Mouse (Mus musculus): ENCODE measurements around the gene Hmx3. TPM values are rescaled to one million over a fixed set of nuclear protein-coding genes. Genes with fewer than 3 reads are reported as not detected.

Gene Hmx3
- polyA plus RNA-seq, 1 experiment: 0.36 TPM

DNA sequence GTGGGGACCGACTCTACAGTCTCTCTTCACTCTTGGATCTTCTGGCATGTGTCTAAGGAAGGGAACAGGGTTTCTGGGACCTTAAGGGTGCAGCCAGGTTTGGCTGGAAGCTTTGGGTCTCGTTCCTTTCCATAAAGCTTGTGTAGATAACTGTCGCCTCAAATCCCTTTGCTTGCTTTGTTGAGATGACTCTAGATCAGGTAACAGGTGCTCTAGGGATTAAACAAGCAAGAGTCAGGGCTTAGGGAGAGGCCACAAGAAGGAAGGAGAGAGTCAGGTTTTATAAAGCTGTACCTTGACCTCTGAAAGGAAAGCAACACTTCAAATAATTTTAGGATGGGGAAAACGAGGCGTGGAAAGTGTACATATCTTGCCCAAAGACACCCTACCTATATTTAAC is 10.1 kb downstream of the Hmx3 start:
- TF ChIP-seq REST (IDR thresholded peaks at IDR 0.05; ENCODE audit: insufficient read depth, insufficient read length): no peak
- no peak for TF ChIP-seq MYOG (IDR thresholded peaks at IDR 0.05; ENCODE audit: control insufficient read depth in 1 of 3, insufficient read depth in 1 of 3, insufficient read length in 2 of 3, low read depth in 2 of 3)
- no peak for TF ChIP-seq MAX (IDR thresholded peaks at IDR 0.05; ENCODE audit: low read depth)
- no peak for TF ChIP-seq MYOD1 (IDR thresholded peaks at IDR 0.05; ENCODE audit: control insufficient read depth in 1 of 3, insufficient read length in 2 of 3, low read depth in 2 of 3)
- no peak for TF ChIP-seq USF1 (IDR thresholded peaks at IDR 0.05; ENCODE audit: low read depth)
- no peak for TF ChIP-seq TCF12 (IDR thresholded peaks at IDR 0.05; ENCODE audit: insufficient read depth, poor library complexity, severe bottlenecking)
- no peak for TF ChIP-seq E2F4 (IDR thresholded peaks at IDR 0.05; ENCODE audit: insufficient read depth)
- H3ac ChIP-seq (ENCODE audit: control insufficient read depth, insufficient read length): no peak overlapping the region
- no peaks in the 10 kb centered on the region for H3K79me2 ChIP-seq (ENCODE audit: control insufficient read depth, insufficient read depth)
- no peak overlapping the region for H3K4me2 ChIP-seq (ENCODE audit: low read depth)
- no peaks in the 10 kb centered on the region for H3K36me3 ChIP-seq (ENCODE audit: control insufficient read depth, insufficient read depth)
- peaks cover 73% of the 10 kb centered on the region for H3K27me3 ChIP-seq (ENCODE audit: control insufficient read depth, insufficient read depth, insufficient read length)
- H3K4me3 ChIP-seq: no peak overlapping the region

DNA sequence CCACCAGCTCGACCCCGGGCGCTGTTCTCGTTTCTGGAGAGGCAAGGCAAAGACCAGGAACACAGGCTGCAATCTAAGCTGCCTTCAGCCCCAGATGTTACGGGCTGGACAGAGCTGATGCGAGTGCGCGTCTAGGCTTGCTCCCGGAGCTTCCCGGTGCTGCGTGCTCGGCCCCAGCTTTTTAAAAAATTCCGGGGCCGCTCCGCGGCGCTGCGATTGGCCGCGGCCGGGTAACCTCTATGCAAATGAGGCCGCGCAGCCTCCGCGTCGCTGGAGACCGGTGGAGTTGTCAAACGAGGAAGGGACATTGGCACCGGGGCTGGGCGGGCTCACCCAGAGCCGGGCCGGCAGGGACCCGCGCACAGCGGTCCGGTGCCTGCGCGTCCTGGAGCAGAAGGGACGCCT is 11.1 kb downstream of the Hmx3 start:
- Histone ChIP-seq H3K27me3 (ENCODE audit: control insufficient read depth, insufficient read depth, insufficient read length) (peaks cover 63% of the 10 kb centered on the region), H3K4me3 (peak overlapping the region; percentile 22), H3K4me2 (ENCODE audit: low read depth) (peak overlapping the region; percentile 60), H3K79me2 (ENCODE audit: control insufficient read depth, insufficient read depth) (no peaks in the 10 kb centered on the region), H3K36me3 (ENCODE audit: control insufficient read depth, insufficient read depth) (no peaks in the 10 kb centered on the region), H3ac (ENCODE audit: control insufficient read depth, insufficient read length) (no peak overlapping the region)
- TF ChIP-seq TCF12 (IDR thresholded peaks at IDR 0.05; ENCODE audit: insufficient read depth, poor library complexity, severe bottlenecking) (no peak), E2F4 (IDR thresholded peaks at IDR 0.05; ENCODE audit: insufficient read depth) (peak; percentile 86), POLR2A (IDR thresholded peaks at IDR 0.05; ENCODE audit: insufficient read length, low read depth) (peak; percentile 47), POLR2AphosphoS2 (IDR thresholded peaks at IDR 0.05; ENCODE audit: insufficient read length, low read depth) (peak; percentile 22)

DNA sequence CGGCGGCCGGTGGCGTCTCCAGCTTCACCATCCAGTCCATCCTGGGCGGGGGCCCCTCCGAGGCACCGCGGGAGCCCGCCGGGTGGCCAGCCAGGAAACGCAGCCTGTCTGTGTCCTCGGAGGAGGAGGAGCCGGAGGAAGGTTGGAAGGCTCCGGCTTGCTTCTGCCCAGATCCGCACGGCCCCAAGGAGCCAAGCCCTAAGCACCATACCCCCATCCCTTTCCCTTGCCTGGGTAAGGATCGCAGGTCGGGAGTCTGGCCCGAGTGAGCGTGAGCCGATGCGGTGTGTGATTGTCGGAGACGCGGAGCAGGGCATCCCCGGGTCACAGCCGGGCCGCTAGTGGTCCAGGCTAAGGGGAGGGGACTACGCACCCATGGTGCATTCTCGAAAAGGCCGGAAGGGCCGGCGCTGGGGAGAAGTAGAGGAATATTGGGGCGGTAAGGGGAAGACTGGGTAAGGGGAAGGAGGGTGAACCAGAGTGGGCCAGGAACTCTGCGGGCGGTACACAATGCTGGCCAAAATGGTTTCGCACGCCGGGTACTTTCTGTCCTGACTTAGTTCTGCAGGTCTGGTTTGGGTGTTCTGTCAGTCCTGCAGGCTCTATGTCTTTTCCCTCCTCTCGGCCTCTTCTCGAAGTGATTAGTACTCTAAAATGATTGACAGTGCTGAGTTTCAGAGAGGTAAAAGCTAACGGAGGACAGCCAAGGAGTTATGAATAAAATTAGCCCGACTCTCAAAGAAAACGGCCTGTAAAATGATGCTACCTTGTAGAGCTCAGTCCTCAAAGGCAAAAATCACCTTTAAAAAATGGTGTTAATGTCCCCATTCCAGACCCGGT is 11.9 kb downstream of the Hmx3 start:
- Histone ChIP-seq H3ac (ENCODE audit: control insufficient read depth, insufficient read length) (no peak overlapping the region), H3K79me2 (ENCODE audit: control insufficient read depth, insufficient read depth) (no peaks in the 10 kb centered on the region), H3K36me3 (ENCODE audit: control insufficient read depth, insufficient read depth) (no peaks in the 10 kb centered on the region), H3K27me3 (ENCODE audit: control insufficient read depth, insufficient read depth, insufficient read length) (peaks cover 55% of the 10 kb centered on the region), H3K4me2 (ENCODE audit: low read depth) (peak overlapping the region; percentile 61), H3K4me3 (peak overlapping the region; percentile 22)
- TF ChIP-seq MAX (IDR thresholded peaks at IDR 0.05; ENCODE audit: low read depth) (no peak), POLR2A (IDR thresholded peaks at IDR 0.05; ENCODE audit: insufficient read length, low read depth) (no peak), TCF12 (IDR thresholded peaks at IDR 0.05; ENCODE audit: insufficient read depth, poor library complexity, severe bottlenecking) (no peak), MYOG (IDR thresholded peaks at IDR 0.05; ENCODE audit: control insufficient read depth in 1 of 3, insufficient read depth in 1 of 3, insufficient read length in 2 of 3, low read depth in 2 of 3) (no peak), CEBPB (IDR thresholded peaks at IDR 0.05; ENCODE audit: insufficient read depth, poor library complexity, severe bottlenecking) (no peak)

DNA sequence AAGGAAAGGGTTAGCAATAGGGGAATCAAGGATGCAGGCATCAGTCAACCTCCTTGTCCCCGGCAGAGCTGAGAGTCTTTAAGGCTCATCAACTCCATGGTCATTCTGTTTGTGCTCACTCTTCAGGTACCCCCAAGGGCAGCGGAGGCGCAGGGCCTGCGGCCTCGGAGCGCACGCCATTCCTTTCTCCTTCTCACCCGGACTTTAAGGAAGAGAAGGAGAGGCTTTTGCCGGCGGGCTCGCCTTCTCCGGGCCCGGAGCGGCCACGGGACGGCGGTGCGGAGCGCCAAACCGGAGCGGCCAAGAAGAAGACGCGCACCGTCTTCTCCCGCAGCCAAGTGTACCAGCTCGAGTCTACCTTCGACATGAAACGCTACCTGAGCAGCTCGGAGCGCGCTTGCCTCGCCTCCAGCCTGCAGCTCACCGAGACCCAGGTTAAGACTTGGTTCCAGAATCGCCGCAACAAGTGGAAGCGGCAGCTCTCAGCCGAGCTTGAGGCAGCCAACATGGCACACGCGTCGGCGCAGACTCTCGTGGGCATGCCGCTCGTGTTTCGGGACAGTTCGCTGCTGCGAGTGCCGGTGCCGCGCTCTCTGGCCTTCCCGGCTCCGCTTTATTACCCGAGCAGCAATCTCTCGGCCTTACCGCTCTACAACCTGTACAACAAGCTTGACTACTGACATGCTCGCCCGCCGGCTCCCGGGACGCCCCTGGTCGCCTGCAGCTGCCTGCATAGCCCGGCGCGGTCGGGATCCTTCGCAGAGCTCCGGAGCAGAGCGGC is 12.8 kb downstream of the Hmx3 start:
- H3K4me3 ChIP-seq: peak overlapping the region; percentile 22
- H3ac ChIP-seq (ENCODE audit: control insufficient read depth, insufficient read length): no peak overlapping the region
- no peak for TF ChIP-seq MYOD1 (IDR thresholded peaks at IDR 0.05; ENCODE audit: control insufficient read depth in 1 of 3, insufficient read length in 2 of 3, low read depth in 2 of 3)
- no peaks in the 10 kb centered on the region for H3K36me3 ChIP-seq (ENCODE audit: control insufficient read depth, insufficient read depth)
- peaks cover 1% of the 10 kb centered on the region for H3K79me2 ChIP-seq (ENCODE audit: control insufficient read depth, insufficient read depth)
- peaks cover 51% of the 10 kb centered on the region for H3K27me3 ChIP-seq (ENCODE audit: control insufficient read depth, insufficient read depth, insufficient read length)
- peak overlapping the region; percentile 61 for H3K4me2 ChIP-seq (ENCODE audit: low read depth)

DNA sequence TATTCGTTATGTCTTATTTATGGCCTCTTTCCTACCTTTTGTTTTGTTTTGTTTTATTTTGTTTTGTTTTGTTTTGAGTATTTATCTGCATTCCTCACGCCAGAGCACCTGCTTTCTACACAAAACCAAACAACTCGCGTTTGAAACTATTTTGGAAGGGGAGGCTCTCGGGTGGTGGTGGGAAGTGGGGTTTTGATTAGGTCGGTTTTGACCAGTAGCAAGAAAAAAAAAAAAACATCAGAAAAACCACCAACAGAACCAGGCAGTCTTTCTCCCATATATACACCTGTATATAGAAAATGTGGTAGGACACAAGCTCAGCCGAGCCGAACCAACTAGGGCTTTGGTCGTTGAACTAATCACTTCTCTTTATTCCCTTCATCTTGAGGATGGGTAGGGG is 13.4 kb downstream of the Hmx3 start:
- no peak overlapping the region for H3K4me2 ChIP-seq (ENCODE audit: low read depth)
- H3K27me3 ChIP-seq (ENCODE audit: control insufficient read depth, insufficient read depth, insufficient read length): peaks cover 46% of the 10 kb centered on the region
- H3K79me2 ChIP-seq (ENCODE audit: control insufficient read depth, insufficient read depth): peaks cover 7% of the 10 kb centered on the region
- H3K4me3 ChIP-seq: no peak overlapping the region
- TF ChIP-seq SRF (IDR thresholded peaks at IDR 0.05; ENCODE audit: control insufficient read depth, insufficient read length, low read depth) (no peak), E2F4 (IDR thresholded peaks at IDR 0.05; ENCODE audit: insufficient read depth) (no peak), CEBPB (IDR thresholded peaks at IDR 0.05; ENCODE audit: insufficient read depth, poor library complexity, severe bottlenecking) (no peak), POLR2A (IDR thresholded peaks at IDR 0.05; ENCODE audit: insufficient read length, low read depth) (no peak), TCF3 (IDR thresholded peaks at IDR 0.05; ENCODE audit: insufficient read length, low read depth) (no peak), REST (IDR thresholded peaks at IDR 0.05; ENCODE audit: insufficient read depth, insufficient read length) (no peak), POLR2AphosphoS2 (IDR thresholded peaks at IDR 0.05; ENCODE audit: insufficient read length, low read depth) (no peak), TCF12 (IDR thresholded peaks at IDR 0.05; ENCODE audit: insufficient read depth, poor library complexity, severe bottlenecking) (no peak)
- no peak overlapping the region for H3ac ChIP-seq (ENCODE audit: control insufficient read depth, insufficient read length)
- no peaks in the 10 kb centered on the region for H3K36me3 ChIP-seq (ENCODE audit: control insufficient read depth, insufficient read depth)

Measured in myocyte (in vitro differentiated cells).